Mouse (Mus musculus) 416B (cell line): Measurements from ENCODE around the gene Zfp128.
"Not testable (repeated sequence)": the region's sequence is repeated elsewhere in the genome, so short reads cannot be mapped to it uniquely, and the experiment has no call there.

Experiments used
- DNase-seq: peaks from one replicate; pipeline ENCODE4 v3.0.0; 2011; ENCODE audit warnings: low read depth

Zfp128 gene

GRCm38 (mm10) chr7:12880911-12881660 is at the start of gene Zfp128:
Gene Zfp128 (plus strand): TSS chr7:12881177.
- peak; percentile 96 for DNase-seq

GRCm38 (mm10) chr7:12834162-12835120 is 46.5 kb upstream of the Zfp128 start, which contains the start of gene Zfp110:
Gene Zfp110 (plus strand): TSS chr7:12834761.
- peak; percentile 90 for DNase-seq

- DNase-seq: peak; percentile 40
These were observed 45.7 kb upstream of the Zfp128 start for GRCm38 (mm10) chr7:12835193-12835671.

- DNase-seq: no peak
These were observed 45.2 kb upstream of the Zfp128 start for GRCm38 (mm10) chr7:12835779-12836178.

GRCm38 (mm10) chr7:12874301-12874700 is 6.7 kb upstream of the Zfp128 start:
- DNase-seq: peak; percentile 78

GRCm38 (mm10) chr7:12880036-12880435 is 941 bp upstream of the Zfp128 start:
- no peak for DNase-seq

- DNase-seq: not testable (repeated sequence)
These were observed 480 bp upstream of the Zfp128 start for GRCm38 (mm10) chr7:12880497-12880896.

GRCm38 (mm10) chr7:12886563-12887266 is 5.7 kb downstream of the Zfp128 start:
- no peak for DNase-seq

GRCm38 (mm10) chr7:12887585-12887984 is 6.6 kb downstream of the Zfp128 start:
- DNase-seq: no peak

GRCm38 (mm10) chr7:12890928-12891327 is 10.0 kb downstream of the Zfp128 start:
- peak; percentile 25 for DNase-seq

- peak; percentile 65 for DNase-seq
These were observed 10.4 kb downstream of the Zfp128 start for GRCm38 (mm10) chr7:12891334-12891733.

- DNase-seq: peak; percentile 96
These were observed 16.9 kb downstream of the Zfp128 start, which contains the start of gene Zscan22 for GRCm38 (mm10) chr7:12897655-12898410. Gene Zscan22 (plus strand): TSS chr7:12897815.

- no peak for DNase-seq
These were observed 20.5 kb downstream of the Zfp128 start for GRCm38 (mm10) chr7:12901517-12901916.

- no peak for DNase-seq
These were observed 22.6 kb downstream of the Zfp128 start for GRCm38 (mm10) chr7:12903623-12904022.

- DNase-seq: no peak
These were observed 24.2 kb downstream of the Zfp128 start for GRCm38 (mm10) chr7:12905146-12905545.

GRCm38 (mm10) chr7:12909498-12909962 is 28.6 kb downstream of the Zfp128 start:
- DNase-seq: peak; percentile 86

GRCm38 (mm10) chr7:12910181-12910668 is 29.2 kb downstream of the Zfp128 start:
- peak; percentile 84 for DNase-seq

- DNase-seq: peak; percentile 71
These were observed 32.6 kb downstream of the Zfp128 start for GRCm38 (mm10) chr7:12913556-12913955.

GRCm38 (mm10) chr7:12920495-12920894 is 39.5 kb downstream of the Zfp128 start:
- not testable (repeated sequence) for DNase-seq

- DNase-seq: no peak
These were observed 40.3 kb downstream of the Zfp128 start for GRCm38 (mm10) chr7:12921318-12921704.
